Mouse (Mus musculus): ENCODE measurements around the gene Spaca7. TPM values are rescaled to one million over a fixed set of nuclear protein-coding genes. Genes with fewer than 3 reads are reported as not detected.
"Not testable (repeated sequence)": the region's sequence is repeated elsewhere in the genome, so short reads cannot be mapped to it uniquely, and the experiment has no call there.

Gene Spaca7
- polyA plus RNA-seq, 1 experiment from 2014 or later = not detected

DNA sequence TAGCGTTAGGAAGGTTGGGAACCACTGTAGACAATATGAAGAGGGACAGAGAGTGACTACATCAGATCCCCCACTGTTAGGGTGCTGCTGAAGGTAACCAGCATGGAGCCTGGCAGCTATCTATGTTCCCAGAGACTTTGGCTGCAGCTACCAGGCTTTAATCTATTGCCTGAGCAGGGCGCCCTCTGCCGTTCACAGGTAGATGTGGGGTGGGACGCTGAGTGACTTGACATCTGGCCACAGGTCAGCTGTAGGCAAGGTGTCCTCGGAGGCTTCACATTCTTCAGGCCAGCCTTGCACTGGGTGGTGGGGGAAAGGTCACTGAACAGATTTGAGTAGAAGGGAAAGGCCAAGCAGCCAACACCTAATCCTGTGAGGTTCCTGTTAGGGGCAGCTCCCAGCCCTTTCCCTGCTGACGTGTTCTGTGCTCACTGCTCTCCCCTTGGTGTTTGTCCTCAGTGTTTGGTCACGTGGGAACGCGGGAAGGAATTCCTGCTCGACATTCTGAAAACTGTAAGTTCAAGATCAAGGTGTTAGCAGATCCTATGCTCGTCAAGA lies 11.3 kb upstream of the Spaca7 start:
- 20% methylated on average over 11 of the region's 11 CpGs for WGBS
- no peaks in the 10 kb centered on the region for H3K36me3 ChIP-seq (replicated peaks)
- DNase-seq (ENCODE audit: extremely low spot score, low spot score) = peak; percentile 86
- peaks cover 97% of the 10 kb centered on the region for H3K27me3 ChIP-seq (ENCODE audit: poor library complexity, severe bottlenecking)
- no peaks in the 10 kb centered on the region for H3K9me3 ChIP-seq
- H3K27ac ChIP-seq = peak overlapping the region; percentile 60; the same call in 1 of the 2 replicates
- H3K4me1 ChIP-seq = peaks cover 55% of the 10 kb centered on the region
- no peak overlapping the region for H3K4me3 ChIP-seq

DNA sequence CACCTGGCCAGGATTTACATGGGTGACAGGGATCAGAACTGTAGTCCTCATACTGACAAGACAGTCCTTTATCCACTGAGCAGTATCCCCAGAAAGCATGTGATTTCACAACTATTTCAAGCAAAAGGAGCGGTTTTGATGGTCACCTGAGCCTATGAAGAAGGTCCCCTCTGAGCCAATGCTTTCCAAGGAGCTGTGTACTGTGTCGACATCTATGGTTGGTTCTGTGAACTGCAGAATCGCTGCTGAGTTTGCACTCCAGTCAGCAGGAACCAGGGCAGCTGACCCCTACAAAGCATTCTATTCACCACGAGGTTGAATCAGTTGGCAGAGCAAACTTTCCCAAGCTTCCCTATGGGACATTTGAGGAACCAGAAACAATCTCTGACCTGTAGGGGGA lies 8.5 kb upstream of the Spaca7 start:
- no peaks in the 10 kb centered on the region for H3K9me3 ChIP-seq
- peaks cover 93% of the 10 kb centered on the region for H3K27me3 ChIP-seq (ENCODE audit: poor library complexity, severe bottlenecking)
- WGBS = 4% methylated on average over 4 of the region's 4 CpGs
- peak; percentile 60 for DNase-seq (ENCODE audit: extremely low spot score, low spot score)
- no peak overlapping the region for H3K4me3 ChIP-seq
- no peak overlapping the region; the same call in 1 of the 2 replicates for H3K27ac ChIP-seq
- H3K4me1 ChIP-seq = peaks cover 68% of the 10 kb centered on the region
- H3K36me3 ChIP-seq (replicated peaks) = no peaks in the 10 kb centered on the region

DNA sequence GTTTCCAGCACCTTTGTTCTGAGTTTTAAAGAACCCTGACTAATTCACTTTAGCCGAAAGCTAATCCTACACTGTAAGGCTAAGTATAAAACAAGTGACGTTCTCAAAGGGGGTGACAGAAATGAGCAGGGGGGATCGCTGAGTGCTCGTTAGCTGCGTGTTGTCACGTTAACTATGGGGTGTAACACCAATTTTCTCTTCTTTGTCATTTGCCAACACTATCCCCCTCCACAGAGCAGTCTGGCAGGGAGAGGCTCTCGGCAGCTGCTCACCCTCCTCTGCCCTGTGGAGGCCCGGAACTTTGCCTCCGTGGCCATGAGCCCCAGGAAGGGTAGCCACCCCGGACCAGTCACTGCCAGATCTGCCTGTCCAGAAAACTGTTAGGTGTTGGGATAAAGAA lies 7.3 kb upstream of the Spaca7 start:
- Histone ChIP-seq H3K36me3 (replicated peaks) (no peaks in the 10 kb centered on the region), H3K4me1 (peaks cover 63% of the 10 kb centered on the region), H3K27ac (0 out of 2 replicates have a peak overlapping the region, but pooled peaks have one; percentile 25), H3K4me3 (no peak overlapping the region), H3K9me3 (no peaks in the 10 kb centered on the region), H3K27me3 (ENCODE audit: poor library complexity, severe bottlenecking) (peaks cover 84% of the 10 kb centered on the region)
- no peak for DNase-seq (ENCODE audit: extremely low spot score, low spot score)
- 23% methylated on average over 10 of the region's 10 CpGs for WGBS

DNA sequence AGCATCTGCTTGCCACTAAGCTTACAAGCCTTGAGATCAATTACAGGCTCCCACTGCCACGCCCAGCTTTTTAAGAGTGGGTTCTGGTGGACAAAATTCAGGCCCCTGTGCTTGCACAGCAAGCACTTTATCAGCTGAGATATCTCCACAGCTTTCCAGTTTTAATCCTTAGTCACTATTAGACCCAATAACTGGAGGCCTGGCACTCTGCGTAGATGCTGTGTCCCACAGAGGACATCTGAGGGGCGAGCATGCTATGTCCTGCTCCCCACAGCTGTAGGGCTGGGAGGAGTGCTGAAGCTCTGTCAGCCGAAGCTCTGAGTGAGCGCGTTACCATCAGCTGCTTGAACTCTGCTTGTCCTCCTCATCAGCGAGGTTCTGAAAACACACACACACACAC lies 6.3 kb upstream of the Spaca7 start:
- WGBS = 54% methylated on average over 7 of the region's 7 CpGs
- Histone ChIP-seq H3K4me1 (peaks cover 54% of the 10 kb centered on the region), H3K9me3 (no peaks in the 10 kb centered on the region), H3K27ac (no peak overlapping the region), H3K36me3 (replicated peaks) (no peaks in the 10 kb centered on the region), H3K27me3 (ENCODE audit: poor library complexity, severe bottlenecking) (peaks cover 75% of the 10 kb centered on the region), H3K4me3 (no peak overlapping the region)
- DNase-seq (ENCODE audit: extremely low spot score, low spot score) = no peak

DNA sequence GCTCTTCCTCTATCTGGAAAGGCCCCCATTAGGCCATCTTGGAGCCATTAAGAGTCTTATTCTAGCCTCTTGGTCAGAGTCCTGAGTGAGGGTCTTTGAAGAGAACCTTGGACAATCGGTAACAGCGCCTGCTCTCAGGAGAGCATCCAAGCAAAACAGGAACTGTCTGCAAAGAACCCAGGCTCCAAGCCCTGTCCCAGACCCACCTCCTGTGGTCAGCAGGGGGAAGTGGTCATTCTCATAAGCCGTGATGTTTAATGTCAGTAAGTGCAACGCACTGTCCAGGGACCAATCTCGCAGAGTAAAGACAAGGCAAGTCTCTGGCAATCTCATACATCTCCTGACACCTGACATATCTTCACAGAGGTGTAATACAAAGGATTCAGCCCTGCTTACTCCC lies 3.2 kb downstream of the Spaca7 start:
- no peaks in the 10 kb centered on the region for H3K9me3 ChIP-seq
- 62% methylated on average over 5 of the region's 5 CpGs for WGBS
- H3K4me1 ChIP-seq = peaks cover 16% of the 10 kb centered on the region
- DNase-seq (ENCODE audit: extremely low spot score, low spot score) = no peak
- H3K36me3 ChIP-seq (replicated peaks) = no peaks in the 10 kb centered on the region
- peaks cover 38% of the 10 kb centered on the region for H3K27me3 ChIP-seq (ENCODE audit: poor library complexity, severe bottlenecking)
- H3K4me3 ChIP-seq = no peak overlapping the region
- H3K27ac ChIP-seq = no peak overlapping the region

DNA sequence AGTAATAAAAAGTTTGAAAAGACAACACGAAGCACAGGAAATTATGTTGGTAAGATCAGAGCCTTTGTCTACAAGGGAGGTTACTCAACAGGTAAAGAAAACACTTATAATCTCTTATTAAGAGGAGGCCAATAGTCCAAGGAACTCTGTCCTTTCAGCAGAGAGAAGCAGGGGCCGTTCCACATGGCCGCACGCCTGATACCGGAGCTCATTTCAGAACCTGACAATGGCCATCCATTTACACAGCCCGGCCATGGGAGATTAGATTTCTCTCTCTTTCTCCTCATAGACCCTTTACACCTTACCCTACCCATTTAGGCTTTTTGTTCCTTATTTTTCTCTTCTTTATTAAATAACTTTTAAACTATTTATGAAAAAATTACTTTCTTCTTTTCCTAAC lies 3.9 kb downstream of the Spaca7 start:
- H3K4me3 ChIP-seq = no peak overlapping the region
- H3K27me3 ChIP-seq (ENCODE audit: poor library complexity, severe bottlenecking) = peaks cover 38% of the 10 kb centered on the region
- 31% methylated on average over 6 of the region's 6 CpGs for WGBS
- no peak for DNase-seq (ENCODE audit: extremely low spot score, low spot score)
- no peak overlapping the region for H3K27ac ChIP-seq
- H3K4me1 ChIP-seq = peaks cover 16% of the 10 kb centered on the region
- no peaks in the 10 kb centered on the region for H3K36me3 ChIP-seq (replicated peaks)
- no peaks in the 10 kb centered on the region for H3K9me3 ChIP-seq

DNA sequence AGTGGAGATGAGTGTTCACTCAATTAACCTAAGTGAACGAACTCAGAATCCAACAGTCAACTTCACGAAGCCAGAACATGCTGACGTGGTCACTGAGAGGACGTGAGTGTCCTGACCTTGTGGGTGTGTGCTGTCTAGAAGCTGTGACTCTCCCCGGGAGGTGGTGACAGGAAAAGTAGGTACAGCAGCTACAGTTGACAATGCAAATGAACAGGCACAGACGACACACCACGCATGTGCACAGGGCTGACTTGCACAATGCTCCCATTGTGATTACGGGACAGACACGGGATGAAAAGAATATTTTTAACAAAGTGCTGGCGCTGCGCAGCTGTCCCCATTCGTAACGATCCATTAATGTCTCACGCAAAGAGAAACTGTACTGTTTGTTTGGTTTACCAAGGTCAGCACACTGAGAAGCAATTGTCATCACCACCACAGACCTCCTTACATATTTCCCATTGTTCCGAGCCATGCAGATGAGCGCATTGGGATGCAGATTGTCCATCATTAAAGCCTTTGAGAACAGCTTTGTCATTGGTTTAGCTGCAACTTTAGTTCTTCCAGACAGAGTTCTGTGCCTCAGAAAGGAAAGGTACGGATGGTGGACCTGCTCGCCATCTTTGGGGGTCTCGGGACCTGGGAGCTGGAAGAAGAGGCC lies 6.6 kb downstream of the Spaca7 start:
- DNase-seq (ENCODE audit: extremely low spot score, low spot score) = not testable (repeated sequence)

DNA sequence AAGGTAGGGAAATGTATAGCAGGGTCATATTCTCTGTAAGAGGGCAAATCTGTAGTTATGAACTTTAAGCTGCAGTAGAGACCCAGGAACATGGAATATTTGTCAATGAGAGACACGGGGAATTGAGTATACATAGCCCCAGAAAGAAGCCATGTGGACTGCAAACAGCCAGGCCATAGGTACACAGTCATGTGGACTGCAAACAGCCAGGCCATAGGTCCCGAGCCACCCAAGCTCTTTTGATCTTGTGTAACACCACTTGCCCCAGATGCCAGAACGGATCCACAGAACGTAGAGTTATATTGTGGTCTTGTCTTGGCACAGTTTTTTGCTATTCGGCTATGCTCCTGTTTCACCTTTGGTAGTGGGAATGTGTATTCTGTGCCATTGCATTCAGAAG lies 11.0 kb downstream of the Spaca7 start:
- Histone ChIP-seq H3K4me3 (no peak overlapping the region), H3K27me3 (ENCODE audit: poor library complexity, severe bottlenecking) (no peaks in the 10 kb centered on the region), H3K4me1 (no peaks in the 10 kb centered on the region), H3K27ac (no peak overlapping the region), H3K9me3 (no peaks in the 10 kb centered on the region), H3K36me3 (replicated peaks) (no peaks in the 10 kb centered on the region)
- no peak for DNase-seq (ENCODE audit: extremely low spot score, low spot score)
- 89% methylated on average over 5 of the region's 5 CpGs for WGBS

More for the DNA sequence above, 6.6 kb downstream of the Spaca7 start:
- not testable (repeated sequence) for H3K4me3 ChIP-seq; H3K27ac ChIP-seq; H3K36me3 ChIP-seq (replicated peaks); H3K9me3 ChIP-seq
- Histone ChIP-seq H3K27me3 (ENCODE audit: poor library complexity, severe bottlenecking) (peaks cover 17% of the 10 kb centered on the region), H3K4me1 (peaks cover 16% of the 10 kb centered on the region)
- WGBS = 94% methylated on average over 19 of the region's 19 CpGs

DNA sequence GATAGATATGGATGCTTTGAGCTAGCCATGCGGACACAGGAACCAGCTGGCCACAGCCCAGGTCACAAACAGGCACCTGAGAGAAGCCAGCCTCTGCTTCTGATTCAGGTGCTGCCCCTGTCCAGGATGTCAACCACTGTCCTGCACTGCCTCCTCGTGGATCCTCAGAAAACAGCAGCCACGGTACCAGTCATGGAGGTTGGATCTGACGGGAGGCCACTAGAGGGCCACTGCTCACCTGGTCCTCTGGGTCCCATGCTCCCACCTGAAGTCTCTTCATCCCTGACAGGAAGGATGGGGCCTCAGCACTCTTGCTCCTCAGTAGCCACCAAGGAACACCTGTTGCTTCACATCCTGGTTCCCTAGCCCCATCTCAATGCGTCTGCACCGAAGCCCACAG lies 34.4 kb downstream of the Spaca7 start:
- peak; percentile 84 for DNase-seq (ENCODE audit: extremely low spot score, low spot score)
- Histone ChIP-seq H3K9me3 (no peaks in the 10 kb centered on the region), H3K4me3 (no peak overlapping the region), H3K4me1 (peaks cover 8% of the 10 kb centered on the region; the same call in 1 of the 2 replicates), H3K27ac (no peak overlapping the region), H3K27me3 (ENCODE audit: poor library complexity, severe bottlenecking) (peaks cover 10% of the 10 kb centered on the region; the same call in 1 of the 2 replicates), H3K36me3 (replicated peaks) (no peaks in the 10 kb centered on the region)
- WGBS = 17% methylated on average over 6 of the region's 6 CpGs

DNA sequence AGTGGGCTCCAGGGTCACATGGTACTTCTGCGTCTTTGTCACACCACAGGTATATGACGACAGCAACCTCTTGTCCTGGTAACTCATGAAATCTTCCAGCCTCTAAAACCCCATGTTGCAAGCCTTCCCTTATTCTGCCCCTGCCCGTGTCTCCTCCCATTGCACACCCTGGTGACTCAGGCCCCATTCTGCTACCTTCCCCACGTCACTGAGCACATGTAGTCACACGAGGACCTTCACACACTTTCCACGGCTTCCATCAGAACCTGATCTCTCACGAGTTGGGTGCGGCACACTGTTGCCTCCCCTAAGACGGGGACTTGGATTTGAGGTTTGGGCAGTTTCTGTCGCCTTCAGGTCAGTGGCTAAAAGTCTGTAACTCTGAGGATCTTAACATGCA lies 36.0 kb downstream of the Spaca7 start:
- DNase-seq (ENCODE audit: extremely low spot score, low spot score) = no peak
- 85% methylated on average over 10 of the region's 10 CpGs for WGBS
- peaks cover 10% of the 10 kb centered on the region; the same call in 1 of the 2 replicates for H3K27me3 ChIP-seq (ENCODE audit: poor library complexity, severe bottlenecking)
- no peak overlapping the region for H3K4me3 ChIP-seq
- no peaks in the 10 kb centered on the region for H3K9me3 ChIP-seq
- no peak overlapping the region for H3K27ac ChIP-seq
- H3K36me3 ChIP-seq (replicated peaks) = peaks cover 8% of the 10 kb centered on the region; the same call in 1 of the 2 replicates
- H3K4me1 ChIP-seq = peaks cover 8% of the 10 kb centered on the region; the same call in 1 of the 2 replicates

DNA sequence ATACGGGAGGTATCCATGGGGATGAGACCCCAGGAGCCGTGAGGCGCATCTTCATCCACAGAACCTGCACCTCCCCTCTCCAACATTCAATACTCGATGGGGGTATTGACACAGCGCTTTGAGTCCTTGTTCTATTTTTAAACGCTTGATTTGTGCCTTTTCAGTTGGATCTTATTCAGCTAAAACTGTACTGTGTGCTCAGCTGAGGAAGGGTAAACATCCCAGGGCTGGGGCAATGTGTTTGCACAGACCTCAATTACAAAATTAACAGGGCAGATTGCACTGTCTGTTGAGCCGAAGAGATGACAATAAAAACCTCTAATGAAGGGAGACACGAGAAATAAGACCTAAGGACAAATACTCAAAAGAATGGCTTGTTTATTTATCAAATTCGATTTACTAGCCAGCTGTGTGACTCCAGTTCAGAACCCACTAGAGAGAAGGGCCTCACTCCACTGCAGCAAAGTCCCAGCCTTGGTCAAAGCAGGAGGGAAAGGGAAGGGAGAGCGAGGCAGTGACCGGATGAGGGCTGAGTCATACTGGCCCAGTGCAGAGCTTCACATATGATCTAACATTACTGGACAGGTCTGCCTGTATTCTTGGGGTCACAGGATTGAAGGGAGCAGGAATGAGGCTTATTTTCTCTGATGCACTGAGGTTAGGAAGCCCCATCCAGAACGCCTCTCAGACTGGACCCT lies 37.1 kb downstream of the Spaca7 start:
- H3K27me3 ChIP-seq (ENCODE audit: poor library complexity, severe bottlenecking) = 0 out of 2 replicates have a peak, but pooled peaks cover 4% of the 10 kb centered on the region
- no peaks in the 10 kb centered on the region for H3K9me3 ChIP-seq
- peaks cover 18% of the 10 kb centered on the region for H3K36me3 ChIP-seq (replicated peaks)
- 78% methylated on average over 12 of the region's 12 CpGs for WGBS
- no peak overlapping the region for H3K27ac ChIP-seq
- DNase-seq (ENCODE audit: extremely low spot score, low spot score) = no peak
- H3K4me3 ChIP-seq = no peak overlapping the region
- peaks cover 8% of the 10 kb centered on the region; the same call in 1 of the 2 replicates for H3K4me1 ChIP-seq

DNA sequence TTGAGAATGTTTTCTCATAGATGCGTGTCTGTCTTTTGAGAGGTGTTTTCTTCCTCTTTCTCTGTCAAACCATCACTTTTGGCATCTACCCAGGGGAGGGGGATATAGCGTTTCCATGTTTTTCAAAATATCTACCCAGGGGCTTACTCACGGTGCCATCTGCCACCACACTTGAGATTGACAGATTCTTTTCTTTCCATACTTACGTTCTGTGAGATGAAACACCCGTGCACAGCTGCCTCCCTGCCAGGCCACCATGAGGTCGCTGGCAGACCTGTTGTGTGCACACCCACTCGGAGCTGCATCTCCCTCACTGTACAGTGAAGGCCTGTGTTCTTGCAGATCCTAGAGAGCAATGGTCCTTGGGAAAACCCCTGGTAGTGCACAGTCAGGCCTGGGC lies 40.4 kb downstream of the Spaca7 start:
- no peaks in the 10 kb centered on the region for H3K27me3 ChIP-seq (ENCODE audit: poor library complexity, severe bottlenecking)
- no peak overlapping the region for H3K27ac ChIP-seq
- H3K4me3 ChIP-seq = no peak overlapping the region
- peaks cover 8% of the 10 kb centered on the region; the same call in 1 of the 2 replicates for H3K4me1 ChIP-seq
- H3K36me3 ChIP-seq (replicated peaks) = peaks cover 49% of the 10 kb centered on the region
- H3K9me3 ChIP-seq = no peaks in the 10 kb centered on the region
- WGBS = 87% methylated on average over 7 of the region's 7 CpGs
- no peak for DNase-seq (ENCODE audit: extremely low spot score, low spot score)

DNA sequence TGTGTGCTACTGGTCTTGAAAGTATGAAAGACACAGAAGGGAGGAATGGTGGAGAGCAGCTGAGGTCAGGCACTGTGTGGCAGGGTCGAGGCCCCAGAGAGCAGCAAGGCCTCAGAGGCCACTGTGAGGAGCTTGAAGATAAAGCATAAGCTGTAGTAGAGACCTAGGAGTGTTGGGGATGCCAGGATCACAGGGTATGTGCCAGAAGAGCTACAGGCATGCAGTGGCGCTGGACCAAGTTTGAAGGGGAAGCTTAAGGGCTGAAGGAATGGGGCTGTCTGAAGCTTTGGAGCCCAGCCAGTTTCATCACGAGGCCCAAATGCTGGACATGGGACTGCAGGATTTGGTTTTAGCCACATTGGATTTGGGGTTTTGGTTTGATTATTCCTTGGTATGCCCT lies 44.5 kb downstream of the Spaca7 start:
- H3K27ac ChIP-seq; DNase-seq (ENCODE audit: extremely low spot score, low spot score); H3K9me3 ChIP-seq; H3K4me1 ChIP-seq; H3K4me3 ChIP-seq; H3K27me3 ChIP-seq (ENCODE audit: poor library complexity, severe bottlenecking): not testable (repeated sequence)
- peaks cover 83% of the 10 kb centered on the region for H3K36me3 ChIP-seq (replicated peaks)
- 95% methylated on average over 3 of the region's 3 CpGs for WGBS

All from forebrain, embryonic 10.5 days (tissue).